Mouse (Mus musculus): ENCODE measurements at regions not wholly inside any gene's neighbourhood (a gene's known extent, or its start where the extent isn't known, plus 50 kb on each side); places are given as distances from the start of the nearest gene placed in this dataset.

DNA sequence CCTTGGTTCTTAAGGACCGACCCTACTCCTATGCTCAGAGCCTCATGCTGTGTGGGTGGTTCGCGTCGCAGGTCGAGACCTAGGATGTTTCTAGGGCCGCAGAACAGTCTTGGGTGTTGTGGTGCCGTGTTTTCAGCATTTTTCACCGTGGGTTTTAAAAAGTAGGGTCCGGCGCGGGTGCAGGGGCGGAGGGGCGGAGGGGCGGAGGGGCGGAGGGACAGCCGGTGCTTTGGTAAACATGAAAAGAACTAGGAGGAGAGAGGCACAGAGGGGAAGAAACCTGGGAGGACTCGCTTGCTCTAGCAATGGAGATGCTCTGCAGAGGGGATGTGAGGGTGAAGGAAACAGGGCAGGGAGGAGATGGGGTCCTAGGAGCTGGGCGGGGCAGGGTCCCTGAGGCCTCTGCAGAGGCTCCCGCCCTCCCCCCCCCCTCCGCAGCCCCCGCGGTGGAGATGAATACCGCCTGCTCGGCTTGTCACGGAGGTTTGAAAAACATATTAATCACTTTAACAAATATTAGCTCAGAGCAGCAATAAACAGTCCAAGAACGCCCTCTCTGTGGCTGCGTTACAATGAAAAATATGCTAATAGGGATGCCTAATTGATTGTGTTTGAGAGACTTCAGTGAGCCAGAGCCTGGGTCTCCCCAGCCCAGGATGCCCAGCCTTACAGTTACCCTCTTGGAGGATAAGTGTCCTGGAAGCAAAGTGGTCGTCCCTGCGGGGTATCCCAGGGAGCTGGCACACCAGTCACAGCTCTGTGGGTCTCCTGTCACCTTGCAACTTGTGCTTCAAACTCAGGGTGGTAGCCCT lies 94.0 kb upstream of the Gm26897 start:
- Histone ChIP-seq H3K4me1 (replicated peaks) (peaks cover 9% of the 10 kb centered on the region; the same call in 1 of the 2 replicates), H3K4me2 (peak overlapping the region; percentile 28; the same call in 1 of the 2 replicates), H3K4me3 (no peak overlapping the region), H3K27me3 (peaks cover 54% of the 10 kb centered on the region), H3K36me3 (no peaks in the 10 kb centered on the region), H3K9me3 (replicated peaks) (no peaks in the 10 kb centered on the region), H3K27ac (no peak overlapping the region), H3K9ac (no peak overlapping the region)
- no peak for ATAC-seq (replicated peaks; ENCODE audit: insufficient number of reproducible peaks, insufficient read depth, low FRiP score, low read depth)
- WGBS = 12% methylated on average over 29 of the region's 29 CpGs

- Histone ChIP-seq H3K27ac (no peak overlapping the region), H3K4me2 (no peak overlapping the region), H3K4me1 (replicated peaks) (peaks cover 9% of the 10 kb centered on the region; the same call in 1 of the 2 replicates), H3K27me3 (peaks cover 49% of the 10 kb centered on the region), H3K9ac (no peak overlapping the region), H3K36me3 (no peaks in the 10 kb centered on the region), H3K4me3 (no peak overlapping the region), H3K9me3 (replicated peaks) (no peaks in the 10 kb centered on the region)
- 62% methylated on average over 7 of the region's 7 CpGs for WGBS
- no peak for ATAC-seq (replicated peaks; ENCODE audit: insufficient number of reproducible peaks, insufficient read depth, low FRiP score, low read depth)
Observed at GRCm38 (mm10) chr5:111640976-111641375, 92.7 kb upstream of the Gm26897 start.

GRCm38 (mm10) chr5:111641685-111642084 lies 92.0 kb upstream of the Gm26897 start:
- Histone ChIP-seq H3K27me3 (peaks cover 45% of the 10 kb centered on the region), H3K4me3 (no peak overlapping the region), H3K4me1 (replicated peaks) (peaks cover 9% of the 10 kb centered on the region; the same call in 1 of the 2 replicates)

DNA sequence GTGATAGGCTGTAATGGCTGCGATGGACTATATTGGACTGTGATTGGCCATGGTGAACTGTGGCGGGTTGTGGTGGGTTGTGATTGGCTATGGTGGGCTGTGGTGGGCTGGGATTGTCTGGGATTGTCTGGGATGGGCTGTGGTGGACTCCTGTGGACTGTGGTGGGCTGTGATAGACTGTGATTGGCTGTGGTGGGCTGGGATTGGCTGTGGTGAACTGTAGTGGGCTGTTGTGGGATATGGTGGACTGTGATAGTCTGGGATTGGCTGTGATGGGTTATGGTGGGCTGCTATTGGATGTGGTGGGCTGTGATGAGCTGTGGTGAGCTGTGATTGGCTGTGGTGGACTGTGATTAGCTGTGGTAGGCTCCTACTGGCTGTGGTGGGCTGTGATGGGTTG lies 89.6 kb upstream of the Gm26897 start:
- Histone ChIP-seq H3K27me3 (peaks cover 30% of the 10 kb centered on the region), H3K9ac (no peak overlapping the region), H3K36me3 (no peaks in the 10 kb centered on the region), H3K27ac (no peak overlapping the region), H3K4me1 (replicated peaks) (peaks cover 13% of the 10 kb centered on the region), H3K4me2 (no peak overlapping the region), H3K4me3 (no peak overlapping the region), H3K9me3 (replicated peaks) (no peaks in the 10 kb centered on the region)
- no peak for ATAC-seq (replicated peaks; ENCODE audit: insufficient number of reproducible peaks, insufficient read depth, low FRiP score, low read depth)
- 89% methylated on average over 2 of the region's 2 CpGs for WGBS

More at GRCm38 (mm10) chr5:111641685-111642084, 92.0 kb upstream of the Gm26897 start:
- Histone ChIP-seq H3K9me3 (replicated peaks) (no peaks in the 10 kb centered on the region), H3K9ac (no peak overlapping the region), H3K27ac (no peak overlapping the region), H3K36me3 (no peaks in the 10 kb centered on the region), H3K4me2 (no peak overlapping the region)
- 73% methylated on average over 4 of the region's 4 CpGs for WGBS
- ATAC-seq (replicated peaks; ENCODE audit: insufficient number of reproducible peaks, insufficient read depth, low FRiP score, low read depth) = no peak

GRCm38 (mm10) chr5:111644788-111645187 lies 88.9 kb upstream of the Gm26897 start:
- H3K4me2 ChIP-seq = no peak overlapping the region
- no peak overlapping the region for H3K27ac ChIP-seq
- H3K27me3 ChIP-seq = peaks cover 24% of the 10 kb centered on the region
- H3K4me1 ChIP-seq (replicated peaks) = peaks cover 11% of the 10 kb centered on the region
- H3K36me3 ChIP-seq = no peaks in the 10 kb centered on the region
- no peak for ATAC-seq (replicated peaks; ENCODE audit: insufficient number of reproducible peaks, insufficient read depth, low FRiP score, low read depth)
- no peak overlapping the region for H3K9ac ChIP-seq
- no peaks in the 10 kb centered on the region for H3K9me3 ChIP-seq (replicated peaks)
- 44% methylated on average over 4 of the region's 4 CpGs for WGBS
- no peak overlapping the region for H3K4me3 ChIP-seq

GRCm38 (mm10) chr5:111647686-111648200 lies 86.0 kb upstream of the Gm26897 start:
- Histone ChIP-seq H3K4me3 (no peak overlapping the region), H3K27ac (no peak overlapping the region), H3K9ac (no peak overlapping the region), H3K9me3 (replicated peaks) (no peaks in the 10 kb centered on the region), H3K4me1 (replicated peaks) (peaks cover 11% of the 10 kb centered on the region), H3K27me3 (peaks cover 17% of the 10 kb centered on the region; the same call in 1 of the 2 replicates), H3K4me2 (no peak overlapping the region), H3K36me3 (no peaks in the 10 kb centered on the region)
- no peak for ATAC-seq (replicated peaks; ENCODE audit: insufficient number of reproducible peaks, insufficient read depth, low FRiP score, low read depth)
- WGBS = 70% methylated on average over 6 of the region's 6 CpGs

- no peak for ATAC-seq (replicated peaks; ENCODE audit: insufficient number of reproducible peaks, insufficient read depth, low FRiP score, low read depth)
- WGBS = 56% methylated on average over 7 of the region's 7 CpGs
- Histone ChIP-seq H3K9me3 (replicated peaks) (no peaks in the 10 kb centered on the region), H3K9ac (no peak overlapping the region), H3K4me3 (no peak overlapping the region), H3K27me3 (peaks cover 17% of the 10 kb centered on the region; the same call in 1 of the 2 replicates), H3K36me3 (no peaks in the 10 kb centered on the region), H3K4me2 (no peak overlapping the region), H3K27ac (0 out of 2 replicates have a peak overlapping the region, but pooled peaks have one; percentile 37), H3K4me1 (replicated peaks) (peaks cover 11% of the 10 kb centered on the region)
Observed at GRCm38 (mm10) chr5:111648481-111648880, 85.2 kb upstream of the Gm26897 start.

DNA sequence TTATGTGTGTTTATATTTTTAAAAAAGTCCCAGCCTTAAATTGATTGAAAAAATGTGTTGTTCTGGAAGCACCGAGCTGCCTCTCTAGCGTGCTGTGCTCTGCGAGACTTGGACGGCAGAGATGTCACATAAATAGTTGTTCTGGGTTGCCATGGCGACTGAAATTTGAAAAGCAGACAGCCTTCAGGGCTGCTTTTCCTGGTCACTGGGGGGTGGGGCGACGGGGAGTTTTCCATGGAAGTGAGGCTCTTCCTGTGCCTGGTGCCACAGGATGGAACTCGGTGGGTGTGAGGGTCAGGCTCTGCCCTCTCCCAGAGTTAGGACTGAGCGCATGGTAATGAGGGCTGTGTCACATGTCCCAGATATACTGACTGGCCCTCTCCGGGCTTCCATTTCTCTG lies 84.7 kb upstream of the Gm26897 start:
- H3K9ac ChIP-seq = no peak overlapping the region
- H3K9me3 ChIP-seq (replicated peaks) = no peaks in the 10 kb centered on the region
- no peak for ATAC-seq (replicated peaks; ENCODE audit: insufficient number of reproducible peaks, insufficient read depth, low FRiP score, low read depth)
- no peak overlapping the region for H3K27ac ChIP-seq
- WGBS = 40% methylated on average over 10 of the region's 10 CpGs
- no peaks in the 10 kb centered on the region for H3K36me3 ChIP-seq
- peaks cover 11% of the 10 kb centered on the region for H3K4me1 ChIP-seq (replicated peaks)
- H3K4me3 ChIP-seq = no peak overlapping the region
- no peak overlapping the region for H3K4me2 ChIP-seq
- H3K27me3 ChIP-seq = peaks cover 17% of the 10 kb centered on the region; the same call in 1 of the 2 replicates

- Histone ChIP-seq H3K27ac (no peak overlapping the region), H3K36me3 (no peaks in the 10 kb centered on the region), H3K27me3 (0 out of 2 replicates have a peak, but pooled peaks cover 10% of the 10 kb centered on the region), H3K4me1 (replicated peaks) (peaks cover 11% of the 10 kb centered on the region), H3K4me3 (no peak overlapping the region), H3K9ac (no peak overlapping the region), H3K4me2 (no peak overlapping the region), H3K9me3 (replicated peaks) (no peaks in the 10 kb centered on the region)
- 19% methylated on average over 2 of the region's 2 CpGs for WGBS
- no peak for ATAC-seq (replicated peaks; ENCODE audit: insufficient number of reproducible peaks, insufficient read depth, low FRiP score, low read depth)
Observed at GRCm38 (mm10) chr5:111652472-111652871, 81.3 kb upstream of the Gm26897 start.

- WGBS = 69% methylated on average over 2 of the region's 2 CpGs
- no peak for ATAC-seq (replicated peaks; ENCODE audit: insufficient number of reproducible peaks, insufficient read depth, low FRiP score, low read depth)
- peaks cover 26% of the 10 kb centered on the region for H3K27me3 ChIP-seq
- no peak overlapping the region for H3K4me2 ChIP-seq
- no peak overlapping the region for H3K4me3 ChIP-seq
- no peaks in the 10 kb centered on the region for H3K4me1 ChIP-seq (replicated peaks)
- no peak overlapping the region for H3K27ac ChIP-seq
- no peaks in the 10 kb centered on the region for H3K36me3 ChIP-seq
- H3K9ac ChIP-seq = no peak overlapping the region
- no peaks in the 10 kb centered on the region for H3K9me3 ChIP-seq (replicated peaks)
Observed at GRCm38 (mm10) chr5:111656436-111656835, 77.3 kb upstream of the Gm26897 start.

GRCm38 (mm10) chr5:111657759-111658429 lies 75.8 kb upstream of the Gm26897 start:
- no peak overlapping the region for H3K9ac ChIP-seq
- no peaks in the 10 kb centered on the region for H3K36me3 ChIP-seq
- no peak for ATAC-seq (replicated peaks; ENCODE audit: insufficient number of reproducible peaks, insufficient read depth, low FRiP score, low read depth)
- no peaks in the 10 kb centered on the region for H3K9me3 ChIP-seq (replicated peaks)
- no peak overlapping the region for H3K27ac ChIP-seq
- WGBS = 68% methylated on average over 3 of the region's 3 CpGs
- H3K4me3 ChIP-seq = no peak overlapping the region
- H3K4me1 ChIP-seq (replicated peaks) = no peaks in the 10 kb centered on the region
- H3K27me3 ChIP-seq = peaks cover 27% of the 10 kb centered on the region
- H3K4me2 ChIP-seq = no peak overlapping the region

All from heart, embryonic 15.5 days (tissue).